Mouse (Mus musculus) kidney, postnatal 0 days (tissue): ENCODE data around the gene Sh2b1. TPM values are rescaled to one million over a fixed set of nuclear protein-coding genes. Genes with fewer than 3 reads are reported as not detected.
A peak's percentile ranks its signal among the peaks of the same experiment; 100 is the strongest.
"Not testable (repeated sequence)": the region's sequence is repeated elsewhere in the genome, so short reads cannot be mapped to it uniquely, and the experiment has no call there.

ENCODE experiments used
- ATAC-seq: fragments of 200-750 bp; cut with Nextera tagmentation; replicated peaks from 2 replicates; pipeline ENCODE4 v1.8.0; 2017; ENCODE audit warnings: low read depth, moderate number of reproducible peaks, moderate TSS enrichment, moderate library complexity; ENCODE audit not compliant: low FRiP score
- DNase-seq: peaks from one replicate; pipeline ENCODE4 v3.0.0-alpha.2; 2016; ENCODE audit warnings: low spot score
- H3K27ac ChIP-seq: fragments of 300-500 bp; sonication (generic); 2 replicates; pipeline ENCODE4 v1.5.1; 2014; ENCODE audit warnings: mild to moderate bottlenecking
- H3K27me3 ChIP-seq: fragments of 300-500 bp; sonication (generic); 2 replicates; pipeline ENCODE4 v1.6.1; 2014; ENCODE audit warnings: low read length, mixed read lengths; ENCODE audit not compliant: insufficient read depth
- H3K36me3 ChIP-seq: fragments of 300-500 bp; sonication (generic); 2 replicates; pipeline ENCODE4 v1.6.1; 2014; ENCODE audit warnings: low read length, mixed read lengths; ENCODE audit not compliant: insufficient read depth
- H3K4me1 ChIP-seq: fragments of 300-500 bp; sonication (generic); replicated peaks from 2 replicates; pipeline ENCODE4 v1.6.1; 2014; ENCODE audit warnings: antibody characterized with exemption, low read length, mixed read lengths; ENCODE audit not compliant: insufficient read depth
- H3K4me2 ChIP-seq: fragments of 300-500 bp; sonication (generic); 2 replicates; pipeline ENCODE4 v1.6.1; 2014; ENCODE audit warnings: mild to moderate bottlenecking, low read length, moderate library complexity, mixed read lengths
- H3K4me3 ChIP-seq: fragments of 300-500 bp; sonication (generic); replicated peaks from 2 replicates; pipeline ENCODE4 v1.5.1; 2014; ENCODE audit warnings: low read depth, low read length
- H3K9ac ChIP-seq: fragments of 300-500 bp; sonication (generic); 2 replicates; pipeline ENCODE4 v1.6.1; 2014; ENCODE audit warnings: low read depth, low read length
- H3K9me3 ChIP-seq: fragments of 300-500 bp; sonication (generic); replicated peaks from 2 replicates; pipeline ENCODE4 v1.6.1; 2016; ENCODE audit warnings: low read length, inconsistent platforms, mixed read lengths
- CTCF ChIP-seq: IDR thresholded peaks from 2 replicates; pipeline ENCODE4 v1.5.1; 2016; ENCODE audit warnings: antibody characterized with exemption, low read depth, mild to moderate bottlenecking, moderate library complexity
- WGBS: fragments of 180-500 bp; shearing (Covaris S2); extraction: QIAGEN DNeasy Blood & Tissue Kit; methylation state at CpG from one replicate; pipeline ENCODE4 v1.1.7; 2014; 5-methylcytosine and 5-hydroxymethylcytosine counted together
- polyA plus RNA-seq: library from polyadenylated mRNA; unstranded; fragments of >200 nt; fragmentation: Nextera tagmentation; extraction: Ambion mirVana; gene quantifications from 2 replicates; pipeline ENCODE4 v1.2.1, GENCODE M21; 2015

The Sh2b1 gene
- polyA plus RNA-seq, 1 experiment from 2014 or later: 44.8 TPM

DNA sequence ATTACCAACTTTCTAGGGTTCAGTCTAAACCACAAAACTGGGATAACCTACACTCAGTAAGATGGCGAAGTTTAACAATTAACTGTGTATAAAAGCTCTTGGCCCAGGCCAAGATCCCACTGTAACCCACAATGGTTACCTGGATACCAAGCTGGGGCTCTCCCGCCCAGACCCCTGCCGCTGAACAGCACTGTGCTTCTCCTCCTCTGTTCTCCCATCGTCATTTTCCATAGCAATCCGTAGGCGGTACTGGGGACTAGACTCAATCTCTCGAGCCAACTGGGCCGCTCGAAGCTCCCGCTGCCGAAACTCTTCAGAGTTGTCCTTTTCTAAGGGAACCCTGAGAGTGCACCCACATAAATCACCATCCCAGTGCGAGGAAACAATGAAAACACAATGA is 22.7 kb upstream of the Sh2b1 start:
- no peaks in the 10 kb centered on the region for H3K27me3 ChIP-seq
- H3K4me3 ChIP-seq: no peak overlapping the region
- H3K4me2 ChIP-seq: no peak overlapping the region
- peaks cover 77% of the 10 kb centered on the region for H3K36me3 ChIP-seq
- H3K9me3 ChIP-seq: no peaks in the 10 kb centered on the region
- ATAC-seq (no peak), DNase-seq (no peak)
- no peak for TF ChIP-seq CTCF
- peaks cover 3% of the 10 kb centered on the region; the same call in 1 of the 2 replicates for H3K4me1 ChIP-seq
- no peak overlapping the region for H3K9ac ChIP-seq
- 87% methylated on average over 12 of the region's 12 CpGs for WGBS
- H3K27ac ChIP-seq: no peak overlapping the region

DNA sequence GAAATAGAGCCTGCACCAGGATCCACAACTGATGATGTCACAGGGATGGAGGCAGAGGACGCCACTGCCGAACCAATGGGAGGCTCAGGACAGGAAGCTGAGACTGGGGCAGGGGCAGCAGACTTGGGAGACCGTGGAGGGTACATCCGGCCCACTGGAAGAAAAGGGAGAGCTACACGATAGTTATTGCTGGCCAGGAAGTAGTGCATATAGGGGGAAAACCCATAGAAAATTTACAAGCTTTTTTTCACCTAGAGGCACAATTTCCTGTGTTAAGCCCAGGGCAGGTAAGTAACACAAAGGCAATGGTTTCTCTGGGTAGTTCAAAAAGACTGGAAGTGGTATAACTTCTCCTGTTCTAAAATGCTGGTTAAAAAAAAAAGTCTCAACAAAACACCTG is 21.3 kb upstream of the Sh2b1 start:
- Histone ChIP-seq H3K27ac (no peak overlapping the region), H3K4me1 (peaks cover 3% of the 10 kb centered on the region; the same call in 1 of the 2 replicates), H3K9ac (no peak overlapping the region), H3K36me3 (peaks cover 90% of the 10 kb centered on the region), H3K4me2 (no peak overlapping the region), H3K27me3 (no peaks in the 10 kb centered on the region), H3K4me3 (no peak overlapping the region), H3K9me3 (no peaks in the 10 kb centered on the region)
- DNase-seq (no peak), ATAC-seq (no peak)
- TF ChIP-seq CTCF: no peak
- 84% methylated on average over 5 of the region's 5 CpGs for WGBS

DNA sequence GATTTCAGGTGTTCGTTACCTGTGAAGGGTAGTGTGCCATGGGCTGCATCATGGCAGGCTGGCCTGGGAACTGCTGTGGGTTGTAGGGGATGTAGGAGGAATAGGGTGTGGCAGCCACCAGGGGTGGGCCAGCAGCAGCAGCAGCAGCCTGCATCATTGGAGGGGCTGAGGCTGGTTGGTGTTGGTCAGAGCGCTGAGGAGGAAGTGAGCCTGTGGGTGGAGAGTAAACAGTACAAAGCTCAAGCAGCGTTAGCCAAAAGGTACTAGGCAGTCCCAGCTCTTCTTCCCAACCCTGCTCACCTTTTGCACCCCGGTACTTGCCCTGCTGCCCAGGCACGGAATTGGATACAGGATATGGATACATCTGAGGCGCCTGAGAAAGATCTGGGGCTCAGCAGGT is 18.9 kb upstream of the Sh2b1 start:
- Histone ChIP-seq H3K4me1 (no peaks in the 10 kb centered on the region), H3K27ac (no peak overlapping the region), H3K27me3 (no peaks in the 10 kb centered on the region), H3K4me3 (no peak overlapping the region), H3K4me2 (no peak overlapping the region), H3K36me3 (peaks cover 83% of the 10 kb centered on the region), H3K9me3 (no peaks in the 10 kb centered on the region), H3K9ac (no peak overlapping the region)
- no peak for TF ChIP-seq CTCF
- DNase-seq (no peak), ATAC-seq (no peak)
- WGBS: 87% methylated on average over 6 of the region's 6 CpGs

DNA sequence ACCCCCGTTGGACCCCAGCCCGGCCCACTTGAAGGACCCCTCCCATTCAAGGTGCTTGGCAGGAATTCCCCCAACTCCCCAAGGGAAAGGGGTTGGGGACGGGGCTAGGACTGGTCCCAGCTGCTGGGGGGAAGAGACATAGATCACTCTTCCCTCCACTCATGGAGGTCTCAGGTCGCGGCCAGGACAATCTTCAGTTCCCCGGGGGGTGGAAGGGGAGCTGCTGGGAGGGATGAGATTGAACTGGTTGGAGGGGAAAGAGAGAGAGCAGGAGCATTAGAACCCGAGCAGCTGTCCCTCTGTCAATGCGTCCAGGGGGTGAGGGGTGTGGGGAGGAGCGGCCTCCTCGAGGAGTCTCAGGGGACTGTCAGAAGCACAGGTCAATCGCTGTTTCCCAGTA is 16.7 kb upstream of the Sh2b1 start:
- no peak for DNase-seq
- peaks cover 6% of the 10 kb centered on the region; the same call in 1 of the 2 replicates for H3K4me1 ChIP-seq
- no peak overlapping the region for H3K4me3 ChIP-seq
- no peak overlapping the region for H3K27ac ChIP-seq
- H3K9ac ChIP-seq: no peak overlapping the region
- H3K9me3 ChIP-seq: no peaks in the 10 kb centered on the region
- no peaks in the 10 kb centered on the region for H3K27me3 ChIP-seq
- H3K36me3 ChIP-seq: peaks cover 64% of the 10 kb centered on the region
- no peak for TF ChIP-seq CTCF
- WGBS: 43% methylated on average over 11 of the region's 11 CpGs
- ATAC-seq: no peak
- H3K4me2 ChIP-seq: no peak overlapping the region

DNA sequence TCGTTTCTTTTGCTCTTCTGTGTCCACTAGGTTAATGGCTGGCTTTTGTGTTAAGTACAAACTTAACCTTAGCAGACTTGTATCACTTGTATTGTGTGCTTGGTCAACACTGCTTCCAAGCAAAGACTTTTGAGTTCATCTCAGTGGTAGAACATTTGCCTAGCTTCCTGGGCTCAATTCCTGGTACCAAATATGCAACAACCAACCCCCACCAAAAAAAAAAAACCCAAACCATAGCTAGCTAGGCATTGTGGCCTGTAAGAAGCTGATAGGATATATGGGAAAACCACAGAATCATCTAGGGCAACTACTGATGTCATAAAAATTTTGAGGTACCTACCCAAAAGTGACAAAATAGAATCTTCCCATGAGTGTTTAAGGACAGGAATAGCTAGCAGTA is 15.8 kb upstream of the Sh2b1 start:
- ATAC-seq (no peak), DNase-seq (no peak)
- peaks cover 6% of the 10 kb centered on the region; the same call in 1 of the 2 replicates for H3K4me1 ChIP-seq
- H3K36me3 ChIP-seq: peaks cover 55% of the 10 kb centered on the region
- no peak overlapping the region for H3K27ac ChIP-seq
- H3K9ac ChIP-seq: no peak overlapping the region
- H3K27me3 ChIP-seq: no peaks in the 10 kb centered on the region
- no peak for TF ChIP-seq CTCF
- H3K9me3 ChIP-seq: no peaks in the 10 kb centered on the region
- no peak overlapping the region for H3K4me2 ChIP-seq
- H3K4me3 ChIP-seq: no peak overlapping the region
- WGBS: 79% methylated on average over 1 of the region's 1 CpGs

DNA sequence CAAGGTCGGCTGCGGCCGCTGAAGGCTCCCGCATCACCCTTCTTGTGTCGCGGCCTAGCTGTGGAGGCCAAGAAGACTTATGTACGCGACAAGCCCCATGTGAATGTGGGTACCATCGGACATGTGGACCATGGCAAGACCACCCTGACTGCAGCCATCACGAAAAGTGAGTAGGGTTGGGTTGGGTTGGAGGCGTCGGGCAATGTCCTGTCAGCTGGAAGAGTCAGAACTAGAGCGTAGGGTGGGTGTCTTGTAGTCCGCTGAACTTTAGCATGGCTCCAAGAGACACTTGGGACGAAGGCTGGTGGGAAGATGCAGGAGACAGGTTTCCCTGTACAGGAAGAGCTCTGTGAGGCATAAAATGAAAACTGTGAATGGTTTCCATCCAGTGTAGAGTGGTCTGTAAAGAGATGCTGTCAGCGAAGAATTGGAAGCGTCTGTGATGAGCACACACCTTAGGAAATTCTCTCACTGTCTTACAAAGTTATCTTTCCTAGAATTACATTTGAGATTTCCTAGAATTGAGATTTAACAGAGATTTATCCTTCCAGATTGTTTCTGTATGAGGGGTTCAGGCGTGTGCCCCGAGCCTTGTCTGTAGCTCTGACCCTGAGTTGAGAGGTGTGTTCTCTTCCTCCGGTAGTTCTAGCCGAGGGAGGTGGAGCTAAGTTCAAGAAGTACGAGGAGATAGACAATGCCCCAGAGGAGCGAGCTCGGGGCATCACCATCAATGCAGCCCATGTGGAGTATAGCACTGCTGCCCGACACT is 12.6 kb upstream of the Sh2b1 start:
- DNase-seq: not testable (repeated sequence)
- peak; percentile 34 for ATAC-seq

DNA sequence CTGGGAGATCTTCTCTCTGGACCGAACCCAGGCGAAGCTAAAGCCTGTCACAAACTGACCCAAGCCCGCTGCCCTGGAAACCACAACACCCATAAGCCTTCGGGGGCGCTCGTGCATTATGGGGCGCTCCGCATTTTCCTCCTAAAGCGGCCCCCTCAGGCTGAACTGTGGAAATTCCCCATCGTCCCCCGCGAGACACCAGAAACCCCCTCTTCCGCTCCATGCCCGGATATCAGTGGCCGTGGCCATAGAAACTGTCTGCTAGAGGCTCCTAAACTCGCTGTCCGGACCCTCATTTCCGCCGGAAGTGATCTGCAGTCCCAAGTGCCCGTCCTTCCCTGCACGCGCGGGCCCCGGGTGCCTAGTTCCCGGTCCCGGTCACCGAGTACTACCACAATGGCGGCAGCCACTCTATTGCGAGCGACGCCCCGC is 11.8 kb upstream of the Sh2b1 start, which contains the start of gene Tufm:
Gene Tufm, plus strand, starts transcription at position 310 of the 432 bp plus-strand sequence.
- Histone ChIP-seq H3K9me3 (no peaks in the 10 kb centered on the region), H3K36me3 (peaks cover 17% of the 10 kb centered on the region; the same call in 1 of the 2 replicates), H3K27me3 (no peaks in the 10 kb centered on the region), H3K4me2 (peak within 1 kb of the TSS; percentile 89), H3K4me3 (peak within 1 kb of the TSS; percentile 61), H3K27ac (peak within 1 kb of the TSS; percentile 55), H3K9ac (peak within 1 kb of the TSS; percentile 75), H3K4me1 (peaks cover 6% of the 10 kb centered on the region; the same call in 1 of the 2 replicates)
- under 1% methylated on average over 32 of the region's 32 CpGs for WGBS
- DNase-seq: peak; percentile 100
- TF ChIP-seq CTCF: peak; percentile 66
- ATAC-seq: peak; percentile 92

More for the DNA sequence above, 12.6 kb upstream of the Sh2b1 start:
- Histone ChIP-seq H3K4me3 (peak overlapping the region; percentile 61), H3K4me2 (peak overlapping the region; percentile 89), H3K36me3 (peaks cover 25% of the 10 kb centered on the region), H3K27ac (peak overlapping the region; percentile 43; the same call in 1 of the 2 replicates), H3K9ac (peak overlapping the region; percentile 75)
- WGBS: 12% methylated on average over 20 of the region's 25 CpGs
- H3K9me3 ChIP-seq, H3K27me3 ChIP-seq, H3K4me1 ChIP-seq: not testable (repeated sequence)
